Mouse (Mus musculus): ENCODE results near the gene Irak3. TPM values are rescaled to one million over a fixed set of nuclear protein-coding genes. Genes with fewer than 3 reads are reported as not detected.
"Not testable (repeated sequence)": the region's sequence is repeated elsewhere in the genome, so short reads cannot be mapped to it uniquely, and the experiment has no call there.

Gene Irak3
- total RNA-seq, 2 experiments from 2014 or later, result 0.61 to 0.72 TPM

- H3K27ac ChIP-seq, result no peak overlapping the region
- no peak for DNase-seq (ENCODE audit: extremely low spot score in 1 of 2, low spot score in 2 of 2)
- no peak overlapping the region for H3K4me3 ChIP-seq
- no peak for TF ChIP-seq CTCF (IDR thresholded peaks at IDR 0.05)
- intact Hi-C loops (cut with DNase I), result no loop called here
Measured at GRCm38 (mm10) chr10:120113980-120114379, 88.0 kb downstream of the Irak3 start.

- DNase-seq (ENCODE audit: extremely low spot score in 1 of 2, low spot score in 2 of 2); intact Hi-C loops (cut with DNase I): not testable (repeated sequence)
- peak overlapping the region; percentile 64 for H3K4me3 ChIP-seq
- peak overlapping the region; percentile 81; the same call in 1 of the 2 replicates for H3K27ac ChIP-seq
Measured at GRCm38 (mm10) chr10:120113482-120113881, 88.4 kb downstream of the Irak3 start.

- Histone ChIP-seq H3K4me3 (peak within 1 kb of the TSS; percentile 64), H3K27ac (peak within 1 kb of the TSS; percentile 81)
- intact Hi-C loops (cut with DNase I), result no loop called here
- no peak for TF ChIP-seq CTCF (IDR thresholded peaks at IDR 0.05)
- DNase-seq (ENCODE audit: extremely low spot score in 1 of 2, low spot score in 2 of 2), result peak; percentile 93 to 94
Measured at GRCm38 (mm10) chr10:120112507-120113396, 89.2 kb downstream of the Irak3 start, which contains the start of gene Helb. Helb (minus strand) TSS chr10:120112987.

- peak; percentile 10 for TF ChIP-seq CTCF (IDR thresholded peaks at IDR 0.05)
- no peak for DNase-seq (ENCODE audit: extremely low spot score in 1 of 2, low spot score in 2 of 2)
- Histone ChIP-seq H3K27ac (no peak overlapping the region), H3K4me3 (peak overlapping the region; percentile 64)
- intact Hi-C loops (cut with DNase I), result no loop called here
Measured at GRCm38 (mm10) chr10:120111691-120112319, 90.1 kb downstream of the Irak3 start.

GRCm38 (mm10) chr10:120100806-120101205 is 101.1 kb downstream of the Irak3 start:
- Histone ChIP-seq H3K27ac (no peak overlapping the region), H3K4me3 (no peak overlapping the region)
- intact Hi-C loops (cut with DNase I), result no loop called here
- no peak for DNase-seq (ENCODE audit: extremely low spot score in 1 of 2, low spot score in 2 of 2)
- no peak for TF ChIP-seq CTCF (IDR thresholded peaks at IDR 0.05)

GRCm38 (mm10) chr10:120097564-120097963 is 104.4 kb downstream of the Irak3 start:
- intact Hi-C loops (cut with DNase I), result no loop called here
- no peak overlapping the region for H3K4me3 ChIP-seq
- no peak for TF ChIP-seq CTCF (IDR thresholded peaks at IDR 0.05)
- DNase-seq (ENCODE audit: extremely low spot score in 1 of 2, low spot score in 2 of 2), result no peak
- no peak overlapping the region for H3K27ac ChIP-seq

GRCm38 (mm10) chr10:120095716-120096115 is 106.2 kb downstream of the Irak3 start:
- no peak for DNase-seq (ENCODE audit: extremely low spot score in 1 of 2, low spot score in 2 of 2)
- no peak overlapping the region for H3K4me3 ChIP-seq
- TF ChIP-seq CTCF (IDR thresholded peaks at IDR 0.05), result no peak
- intact Hi-C loops (cut with DNase I), result no loop called here
- H3K27ac ChIP-seq, result no peak overlapping the region

- H3K27ac ChIP-seq, result no peak overlapping the region
- intact Hi-C loops (cut with DNase I), result no loop called here
- no peak for TF ChIP-seq CTCF (IDR thresholded peaks at IDR 0.05)
- no peak overlapping the region for H3K4me3 ChIP-seq
- DNase-seq (ENCODE audit: extremely low spot score in 1 of 2, low spot score in 2 of 2), result no peak
Measured at GRCm38 (mm10) chr10:120095136-120095535, 106.8 kb downstream of the Irak3 start.

- intact Hi-C loops (cut with DNase I), result no loop called here
- no peak; the same call in 1 of the 2 replicates for TF ChIP-seq CTCF (IDR thresholded peaks at IDR 0.05)
- H3K27ac ChIP-seq, result no peak overlapping the region
- DNase-seq (ENCODE audit: extremely low spot score in 1 of 2, low spot score in 2 of 2), result no peak
- H3K4me3 ChIP-seq, result no peak overlapping the region
Measured at GRCm38 (mm10) chr10:120092548-120092947, 109.4 kb downstream of the Irak3 start.

Other genes with a start within 250 kb of the Irak3 start
- gene Helb, start 89.1 kb downstream of the Irak3 start, total RNA-seq (2021), result 1 to 10 TPM; 3.7 to 3.9 TPM
- 10 to 100 TPM; 58.7 to 68.8 TPM for gene Tmbim4, start 540 bp downstream of the Irak3 start, total RNA-seq (2021)
- 10 to 100 TPM; 21.7 to 24.3 TPM for gene Llph, start 24.9 kb upstream of the Irak3 start, total RNA-seq (2021)

All from left cerebral cortex, adult 2 months (tissue).